Mouse (Mus musculus) heart, embryonic 12.5 days (tissue): ENCODE measurements around the gene Eif2b3. TPM values are rescaled to one million over a fixed set of nuclear protein-coding genes. Genes with fewer than 3 reads are reported as not detected.

Experiments
- ATAC-seq: fragments of 200-750 bp; cut with Nextera tagmentation; 2 replicates; pipeline ENCODE4 v1.8.0; 2017; ENCODE audit warnings: moderate TSS enrichment, moderate library complexity; ENCODE audit not compliant: insufficient number of reproducible peaks, low FRiP score
- H3K27ac ChIP-seq: fragments of 300-500 bp; sonication (generic); 2 replicates; pipeline ENCODE4 v1.5.1; 2016; ENCODE audit warnings: mild to moderate bottlenecking, moderate library complexity; ENCODE audit not compliant: poor library complexity, severe bottlenecking
- H3K27me3 ChIP-seq: fragments of 300-500 bp; sonication (generic); replicated peaks from 2 replicates; pipeline ENCODE4 v1.6.1; 2016; ENCODE audit warnings: mild to moderate bottlenecking, moderate library complexity
- H3K36me3 ChIP-seq: fragments of 300-500 bp; sonication (generic); 2 replicates; pipeline ENCODE4 v1.6.1; 2016; ENCODE audit warnings: mild to moderate bottlenecking, moderate library complexity
- H3K4me1 ChIP-seq: fragments of 300-500 bp; sonication (generic); replicated peaks from 2 replicates; pipeline ENCODE4 v1.6.1; 2016; ENCODE audit warnings: mild to moderate bottlenecking
- H3K4me2 ChIP-seq: fragments of 300-500 bp; sonication (generic); 2 replicates; pipeline ENCODE4 v1.6.1; 2016; ENCODE audit warnings: mild to moderate bottlenecking, moderate library complexity
- H3K4me3 ChIP-seq: fragments of 300-500 bp; sonication (generic); 2 replicates; pipeline ENCODE4 v1.5.1; 2016; ENCODE audit warnings: mild to moderate bottlenecking
- H3K9ac ChIP-seq: fragments of 300-500 bp; sonication (generic); 2 replicates; pipeline ENCODE4 v1.6.1; 2016; ENCODE audit warnings: mild to moderate bottlenecking, moderate library complexity
- H3K9me3 ChIP-seq: fragments of 300-500 bp; sonication (generic); replicated peaks from 2 replicates; pipeline ENCODE4 v1.6.1; 2016; ENCODE audit warnings: mild to moderate bottlenecking, moderate library complexity
- whole genome bisulfite sequencing: fragments of 180-500 bp; shearing (Covaris S2); methylation state at CpG from one replicate; pipeline ENCODE4 v1.1.7; 2016; 5-methylcytosine and 5-hydroxymethylcytosine counted together
- polyA plus RNA-seq: library from polyadenylated mRNA; unstranded; fragments of >200 nt; fragmentation: Nextera tagmentation; extraction: Ambion mirVana; gene quantifications from 2 replicates; pipeline ENCODE4 v1.2.1, GENCODE M21; 2016

The Eif2b3 gene
- polyA plus RNA-seq = 25.2 and 29.2 TPM in 2 replicates

DNA sequence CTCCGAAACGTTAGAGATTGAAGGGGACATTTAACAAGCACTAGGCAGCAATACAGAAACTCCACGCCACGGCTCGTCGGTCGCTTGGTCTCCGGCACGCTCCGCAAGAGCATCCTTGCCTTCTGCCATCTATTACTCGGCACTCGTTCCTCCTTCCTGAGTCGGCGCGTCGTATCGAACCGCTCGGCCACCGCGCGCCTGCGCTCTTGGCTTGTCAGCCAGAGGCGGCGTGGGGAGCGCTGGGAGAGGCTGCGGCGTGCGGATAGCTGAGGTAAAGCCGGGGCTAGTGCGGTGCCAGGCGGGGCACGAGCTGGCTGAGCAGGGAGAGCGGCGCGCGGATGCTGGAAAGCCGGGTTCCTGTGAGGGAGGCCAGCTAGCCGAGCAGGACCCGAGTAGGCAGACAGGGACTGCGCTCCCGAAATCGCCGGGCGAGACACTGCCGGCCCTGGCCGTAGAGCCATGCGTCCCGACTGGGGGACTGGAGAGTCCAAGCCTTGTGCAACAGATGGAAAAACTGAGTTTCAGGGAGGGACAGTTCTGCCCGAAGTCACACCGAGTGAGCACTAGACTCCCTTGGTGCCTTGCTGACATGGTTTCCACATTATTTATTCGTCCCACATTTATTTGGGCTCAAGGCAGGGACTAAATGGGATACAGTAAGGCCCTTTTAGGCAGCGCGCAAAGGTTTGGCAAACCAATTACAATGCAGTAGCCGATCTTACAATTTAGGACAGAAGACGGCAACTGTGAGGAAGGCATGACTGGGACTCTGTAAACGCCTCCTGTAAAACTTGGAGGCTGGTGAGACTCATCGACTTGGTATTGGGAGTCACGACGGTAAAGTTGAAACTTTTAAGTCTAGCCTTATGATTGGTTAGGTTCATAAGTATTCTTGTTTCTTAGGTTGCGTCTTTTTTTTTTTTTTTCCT lies at the start of gene Eif2b3:
Gene Eif2b3, plus strand, starts transcription at position 197 of the 929 bp plus-strand sequence.
- 1% methylated on average over 61 of the region's 61 CpGs for WGBS
- Histone ChIP-seq H3K9ac (peak within 1 kb of the TSS; percentile 93), H3K9me3 (no peaks in the 10 kb centered on the region), H3K4me3 (peak within 1 kb of the TSS; percentile 99), H3K4me2 (peak within 1 kb of the TSS; percentile 83), H3K36me3 (peaks cover 18% of the 10 kb centered on the region), H3K27ac (peak within 1 kb of the TSS; percentile 26; the same call in 1 of the 2 replicates), H3K4me1 (peaks cover 6% of the 10 kb centered on the region), H3K27me3 (no peaks in the 10 kb centered on the region)
- ATAC-seq = peak; percentile 94

DNA sequence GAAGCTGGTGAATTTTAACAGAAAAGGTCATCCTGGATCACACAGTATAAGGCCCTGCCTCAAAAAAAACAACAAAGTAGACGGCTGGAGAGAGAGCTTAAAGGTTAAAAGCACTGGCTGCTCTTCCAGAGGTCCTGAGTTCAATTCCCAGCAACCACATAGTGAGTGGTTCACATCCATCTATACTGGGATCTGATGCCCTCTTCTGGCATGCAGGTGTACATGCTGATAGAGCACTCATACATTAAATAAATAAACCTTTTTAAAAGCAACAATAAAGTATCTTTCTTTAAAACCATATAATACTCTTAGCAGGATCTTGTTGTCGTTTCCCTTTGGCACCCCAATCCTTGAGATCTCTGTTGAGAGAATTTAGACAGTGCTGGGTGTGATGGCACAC lies 42.7 kb upstream of the Eif2b3 start:
- Histone ChIP-seq H3K27me3 (no peaks in the 10 kb centered on the region), H3K9me3 (no peaks in the 10 kb centered on the region), H3K4me1 (no peaks in the 10 kb centered on the region), H3K27ac (no peak overlapping the region), H3K4me2 (no peak overlapping the region), H3K36me3 (no peaks in the 10 kb centered on the region), H3K9ac (no peak overlapping the region), H3K4me3 (no peak overlapping the region)
- WGBS = 73% methylated on average over 2 of the region's 2 CpGs
- ATAC-seq = no peak

DNA sequence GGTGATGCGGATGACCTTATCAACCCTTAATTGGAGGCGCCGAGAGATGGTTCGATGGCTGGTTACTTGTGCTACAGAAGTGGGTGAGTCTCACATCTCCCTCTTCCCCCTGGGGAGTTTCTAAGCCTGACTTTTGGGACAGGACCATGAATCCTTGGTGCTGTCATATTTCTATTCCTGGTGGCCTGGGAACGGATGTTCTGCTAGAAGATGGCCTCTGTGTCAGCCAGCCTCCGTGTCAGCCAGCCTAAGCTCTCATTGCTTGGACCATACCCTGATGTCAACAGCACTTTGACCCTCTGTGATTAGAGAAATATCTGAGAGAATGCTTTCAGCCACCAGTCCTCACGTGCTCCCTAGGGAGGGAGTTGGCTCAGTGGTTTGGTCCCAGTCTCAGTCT lies 33.5 kb upstream of the Eif2b3 start:
- no peak overlapping the region for H3K9ac ChIP-seq
- H3K4me1 ChIP-seq = no peaks in the 10 kb centered on the region
- no peak overlapping the region for H3K4me3 ChIP-seq
- H3K27ac ChIP-seq = no peak overlapping the region
- H3K36me3 ChIP-seq = peaks cover 20% of the 10 kb centered on the region
- no peaks in the 10 kb centered on the region for H3K9me3 ChIP-seq
- no peak overlapping the region for H3K4me2 ChIP-seq
- 80% methylated on average over 7 of the region's 7 CpGs for WGBS
- H3K27me3 ChIP-seq = no peaks in the 10 kb centered on the region
- ATAC-seq = no peak

DNA sequence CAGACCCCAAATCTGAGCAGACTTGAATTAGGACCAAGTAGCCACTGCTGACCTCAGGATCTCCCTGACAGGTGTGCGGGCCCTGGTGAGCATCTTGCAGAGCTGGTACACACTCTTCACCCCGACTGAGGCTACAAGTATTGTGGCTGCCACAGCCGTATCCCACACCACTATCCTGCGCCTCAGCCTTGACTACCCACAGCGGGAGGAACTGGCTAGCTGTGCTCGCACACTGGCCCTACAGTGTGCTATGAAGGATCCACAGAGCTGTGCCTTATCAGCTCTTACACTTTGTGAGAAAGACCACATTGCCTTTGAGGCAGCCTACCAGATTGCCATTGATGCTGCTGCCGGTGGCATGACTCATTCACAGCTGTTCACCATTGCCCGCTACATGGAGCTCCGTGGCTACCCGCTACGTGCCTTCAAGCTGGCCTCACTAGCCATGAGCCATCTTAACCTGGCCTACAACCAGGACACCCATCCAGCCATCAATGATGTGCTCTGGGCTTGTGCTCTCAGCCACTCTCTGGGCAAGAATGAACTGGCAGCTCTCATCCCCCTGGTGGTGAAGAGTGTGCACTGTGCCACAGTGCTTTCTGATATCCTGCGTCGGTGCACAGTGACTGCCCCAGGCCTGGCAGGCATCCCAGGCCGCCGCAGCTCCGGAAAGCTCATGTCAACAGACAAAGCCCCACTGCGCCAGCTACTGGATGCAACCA lies 32.6 kb upstream of the Eif2b3 start:
- no peak overlapping the region for H3K4me3 ChIP-seq
- peak; percentile 67; the same call in 1 of the 2 replicates for ATAC-seq
- no peaks in the 10 kb centered on the region for H3K9me3 ChIP-seq
- H3K9ac ChIP-seq = no peak overlapping the region
- no peak overlapping the region for H3K4me2 ChIP-seq
- no peaks in the 10 kb centered on the region for H3K4me1 ChIP-seq
- no peak overlapping the region for H3K27ac ChIP-seq
- H3K36me3 ChIP-seq = peaks cover 26% of the 10 kb centered on the region
- 45% methylated on average over 17 of the region's 17 CpGs for WGBS
- H3K27me3 ChIP-seq = no peaks in the 10 kb centered on the region

DNA sequence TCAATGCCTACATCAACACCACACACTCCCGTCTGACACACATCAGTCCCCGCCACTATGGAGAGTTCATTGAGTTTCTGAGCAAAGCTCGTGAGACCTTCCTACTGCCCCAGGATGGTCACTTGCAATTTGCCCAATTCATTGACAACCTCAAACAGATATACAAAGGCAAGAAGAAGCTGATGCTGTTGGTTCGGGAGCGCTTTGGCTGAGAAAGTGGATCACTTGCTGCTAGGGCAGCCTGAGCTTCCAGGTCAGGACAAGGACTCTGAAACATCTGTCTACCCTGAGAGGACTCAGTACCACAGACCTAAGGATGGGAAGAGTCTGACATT lies 32.1 kb upstream of the Eif2b3 start:
- Histone ChIP-seq H3K36me3 (peaks cover 26% of the 10 kb centered on the region), H3K4me2 (no peak overlapping the region), H3K27ac (no peak overlapping the region), H3K4me3 (no peak overlapping the region), H3K9ac (no peak overlapping the region), H3K4me1 (no peaks in the 10 kb centered on the region), H3K27me3 (no peaks in the 10 kb centered on the region), H3K9me3 (no peaks in the 10 kb centered on the region)
- no peak for ATAC-seq
- WGBS = 62% methylated on average over 5 of the region's 5 CpGs

DNA sequence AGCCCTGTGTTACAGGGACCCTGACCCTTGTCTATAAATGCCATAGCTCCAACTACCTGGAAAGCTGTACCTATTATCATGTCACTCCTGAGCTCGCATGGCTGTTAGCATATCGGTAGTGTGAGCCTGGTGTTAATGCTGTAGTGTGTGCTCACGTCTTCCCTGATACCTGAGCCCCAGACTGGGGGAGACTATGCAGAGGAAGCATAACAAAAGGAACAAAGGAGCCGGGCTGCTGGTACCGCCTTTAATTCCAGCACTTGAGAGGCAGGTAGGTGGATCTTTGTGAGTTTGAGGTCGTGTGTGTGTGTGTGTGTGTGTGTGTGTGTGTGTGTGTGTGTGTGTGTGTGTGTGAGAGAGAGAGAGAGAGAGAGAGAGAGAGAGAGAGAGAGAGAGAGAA lies 29.5 kb upstream of the Eif2b3 start:
- no peaks in the 10 kb centered on the region for H3K9me3 ChIP-seq
- H3K9ac ChIP-seq = no peak overlapping the region
- H3K27me3 ChIP-seq = no peaks in the 10 kb centered on the region
- H3K4me1 ChIP-seq = peaks cover 9% of the 10 kb centered on the region; the same call in 1 of the 2 replicates
- H3K4me2 ChIP-seq = no peak overlapping the region
- ATAC-seq = no peak
- WGBS = 72% methylated on average over 6 of the region's 6 CpGs
- peaks cover 30% of the 10 kb centered on the region for H3K36me3 ChIP-seq
- no peak overlapping the region for H3K4me3 ChIP-seq
- H3K27ac ChIP-seq = no peak overlapping the region

DNA sequence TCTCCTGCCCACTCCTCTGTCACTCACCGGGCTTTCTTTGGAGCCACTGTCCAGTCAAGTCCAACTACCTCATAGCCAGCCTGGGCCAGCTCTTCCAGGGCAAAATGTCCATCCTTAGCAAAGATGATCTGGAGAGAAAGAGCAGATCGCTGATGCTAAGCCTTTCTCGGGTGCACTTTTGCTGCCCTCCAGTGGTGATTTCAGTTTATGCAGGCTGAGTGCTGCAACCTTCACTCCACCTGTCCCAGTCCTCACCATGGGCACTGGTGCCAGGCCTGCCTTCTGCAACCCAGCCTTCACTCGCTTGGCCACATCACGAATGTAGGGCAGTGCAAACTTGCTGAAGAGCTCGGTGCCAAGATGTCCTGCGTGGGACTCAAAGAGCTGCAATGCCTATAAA lies 27.8 kb upstream of the Eif2b3 start:
- H3K9me3 ChIP-seq = no peaks in the 10 kb centered on the region
- no peak overlapping the region for H3K4me3 ChIP-seq
- ATAC-seq = no peak
- H3K9ac ChIP-seq = no peak overlapping the region
- no peak overlapping the region for H3K4me2 ChIP-seq
- H3K27me3 ChIP-seq = no peaks in the 10 kb centered on the region
- peaks cover 27% of the 10 kb centered on the region for H3K36me3 ChIP-seq
- WGBS = 10% methylated on average over 7 of the region's 7 CpGs
- peaks cover 19% of the 10 kb centered on the region for H3K4me1 ChIP-seq
- no peak overlapping the region for H3K27ac ChIP-seq

DNA sequence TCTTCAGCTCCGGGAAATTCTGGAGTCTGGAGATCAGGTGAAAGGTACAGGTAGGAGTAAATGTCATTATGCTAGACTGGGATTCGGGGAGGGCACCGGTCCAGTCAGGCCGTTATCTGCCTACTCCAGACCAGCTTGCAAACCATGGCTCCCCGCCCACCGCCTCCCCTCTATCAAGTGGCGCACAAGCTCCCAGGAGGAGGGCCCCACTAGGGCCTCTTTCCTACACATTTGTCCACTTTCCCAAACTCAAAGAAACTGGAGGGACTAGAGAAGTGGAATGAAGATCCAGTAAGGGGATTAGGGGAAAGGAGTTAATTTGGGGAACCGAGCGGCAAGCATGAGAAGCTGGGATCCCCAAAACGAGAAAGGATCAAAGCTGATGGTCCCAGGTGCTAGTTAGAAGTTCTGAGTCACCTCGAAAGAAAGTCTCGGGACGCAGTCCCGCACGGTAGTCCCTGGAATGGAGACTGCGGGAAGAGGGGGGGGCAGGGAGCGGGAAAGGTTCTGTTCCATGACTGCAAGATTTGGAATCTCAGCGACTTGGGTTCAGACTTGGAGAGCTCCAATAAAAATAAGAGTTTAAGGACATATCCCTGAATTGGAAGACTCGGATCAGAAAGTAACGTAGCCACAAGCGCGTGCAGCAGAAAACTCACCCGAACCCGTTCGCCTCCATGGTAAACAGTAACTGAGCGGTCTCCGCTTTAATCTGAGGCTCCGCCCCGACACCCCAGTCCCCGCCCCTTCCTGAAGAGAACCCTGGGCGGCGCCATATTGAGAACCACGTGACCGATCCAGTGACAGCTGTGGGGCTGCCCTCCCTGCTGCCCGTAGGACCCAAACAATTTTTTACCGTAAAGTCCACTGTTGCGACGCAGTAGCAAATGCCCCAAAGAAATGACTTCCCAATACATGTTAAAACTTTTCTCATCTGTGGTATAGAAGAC lies 25.3 kb upstream of the Eif2b3 start, which contains the start of gene Urod:
Gene Urod, minus strand, starts transcription at position 742 of the 950 bp plus-strand sequence.
- Histone ChIP-seq H3K27me3 (no peaks in the 10 kb centered on the region), H3K9ac (peak within 1 kb of the TSS; percentile 85), H3K4me3 (peak within 1 kb of the TSS; percentile 87), H3K4me1 (peaks cover 22% of the 10 kb centered on the region), H3K36me3 (peaks cover 30% of the 10 kb centered on the region), H3K27ac (peak within 1 kb of the TSS; percentile 77), H3K9me3 (no peaks in the 10 kb centered on the region), H3K4me2 (peak within 1 kb of the TSS; percentile 97)
- 1% methylated on average over 38 of the region's 38 CpGs for WGBS
- peak; percentile 94 for ATAC-seq

DNA sequence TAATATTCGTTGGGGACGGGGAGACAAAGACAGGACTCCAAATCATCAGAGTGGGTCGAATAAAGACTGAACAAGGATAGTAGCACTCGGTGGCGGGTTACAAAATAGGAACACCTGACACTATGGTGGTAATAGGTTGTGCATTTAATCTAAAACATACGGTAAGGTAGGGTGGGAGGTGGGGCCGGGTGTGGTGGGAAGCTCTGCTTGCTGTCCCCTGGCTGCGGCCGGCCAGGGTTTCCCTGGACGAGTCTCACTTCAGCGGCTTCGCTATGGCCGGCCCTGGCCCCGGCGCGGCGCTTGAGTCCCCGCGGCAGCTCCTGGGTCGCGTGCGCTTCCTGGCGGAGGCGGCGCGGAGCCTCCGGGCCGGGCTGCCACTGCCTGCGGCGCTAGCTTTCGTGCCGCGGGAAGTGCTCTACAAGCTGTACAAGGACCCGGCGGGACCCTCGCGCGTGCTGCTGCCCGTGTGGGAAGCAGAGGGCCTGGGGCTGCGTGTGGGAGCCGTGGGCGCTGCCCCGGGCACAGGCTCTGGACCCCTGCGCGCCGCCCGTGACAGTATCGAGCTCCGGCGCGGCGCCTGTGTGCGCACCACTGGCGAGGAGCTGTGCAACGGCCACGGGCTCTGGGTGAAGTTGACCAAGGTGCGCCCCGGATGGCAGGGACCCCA lies 23.9 kb upstream of the Eif2b3 start, which contains the start of gene Hectd3:
Gene Hectd3, plus strand, starts transcription at position 187 of the 667 bp plus-strand sequence.
- Histone ChIP-seq H3K9me3 (no peaks in the 10 kb centered on the region), H3K4me3 (peak within 1 kb of the TSS; percentile 87), H3K36me3 (peaks cover 29% of the 10 kb centered on the region), H3K9ac (peak within 1 kb of the TSS; percentile 85), H3K27ac (peak within 1 kb of the TSS; percentile 77), H3K4me2 (peak within 1 kb of the TSS; percentile 97), H3K27me3 (no peaks in the 10 kb centered on the region), H3K4me1 (peaks cover 22% of the 10 kb centered on the region)
- peak; percentile 71 for ATAC-seq
- WGBS = under 1% methylated on average over 58 of the region's 58 CpGs

DNA sequence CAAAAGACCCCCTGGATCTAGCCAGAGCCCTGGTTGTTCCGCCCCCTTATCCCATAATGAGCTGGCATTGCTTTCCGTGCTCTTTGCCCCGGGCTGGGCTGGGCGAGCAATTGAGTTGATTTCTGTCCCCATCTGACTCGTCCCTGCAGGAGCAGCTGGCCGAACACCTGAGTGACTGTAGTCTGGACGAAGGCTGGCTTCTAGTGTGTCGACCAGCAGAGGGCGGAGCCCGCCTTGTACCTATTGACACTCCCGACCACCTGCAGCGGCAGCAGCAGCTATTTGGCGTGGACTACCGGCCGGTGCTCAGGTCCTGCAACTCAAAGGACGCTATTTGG lies 23.4 kb upstream of the Eif2b3 start:
- no peak for ATAC-seq
- H3K27ac ChIP-seq = no peak overlapping the region
- WGBS = under 1% methylated on average over 16 of the region's 16 CpGs

More for the DNA sequence above, 23.4 kb upstream of the Eif2b3 start:
- H3K4me3 ChIP-seq = peak overlapping the region; percentile 87
- H3K36me3 ChIP-seq = peaks cover 30% of the 10 kb centered on the region
- H3K9ac ChIP-seq = peak overlapping the region; percentile 85
- no peaks in the 10 kb centered on the region for H3K9me3 ChIP-seq
- H3K4me1 ChIP-seq = peaks cover 22% of the 10 kb centered on the region
- no peaks in the 10 kb centered on the region for H3K27me3 ChIP-seq
- H3K4me2 ChIP-seq = peak overlapping the region; percentile 97
